Mouse (Mus musculus) heart, adult 2 months (tissue): ENCODE results near the gene Rhobtb1. TPM values are rescaled to one million over a fixed set of nuclear protein-coding genes. Genes with fewer than 3 reads are reported as not detected.

Experiments
- DNase-seq, 2 experiments: peaks; one replicate each; pipeline ENCODE4 v3.0.0; 2021
- H3K27ac ChIP-seq: fragments of 200-600 bp; 2 replicates; pipeline ENCODE4 v1.8.1; 2022
- H3K27me3 ChIP-seq: fragments of 200-500 bp; 2 replicates; pipeline ENCODE4 v1.6.1; 2012; ENCODE audit warnings: mild to moderate bottlenecking, low read length, inconsistent platforms, mixed read lengths; ENCODE audit not compliant: control insufficient read depth, insufficient read depth
- H3K36me3 ChIP-seq: fragments of 200-500 bp; 2 replicates; pipeline ENCODE4 v1.6.1; 2012; ENCODE audit warnings: low read length, inconsistent platforms; ENCODE audit not compliant: control insufficient read depth, insufficient read depth
- H3K4me1 ChIP-seq: fragments of 200-500 bp; 2 replicates; pipeline ENCODE4 v1.6.1; 2011; ENCODE audit warnings: low read length; ENCODE audit not compliant: control insufficient read depth, insufficient read depth
- H3K4me3 ChIP-seq: fragments of 200-600 bp; 2 replicates; pipeline ENCODE4 v1.8.1; 2022
- H3K79me2 ChIP-seq: fragments of 200-500 bp; replicated peaks from 2 replicates; pipeline ENCODE4 v1.6.1; 2012; ENCODE audit warnings: mild to moderate bottlenecking, inconsistent platforms, low read length, moderate library complexity, mixed read lengths; ENCODE audit not compliant: control insufficient read depth, insufficient read depth
- H3K9ac ChIP-seq: fragments of 200-500 bp; 2 replicates; pipeline ENCODE4 v1.6.1; 2012; ENCODE audit warnings: low read depth, mild to moderate bottlenecking, control low read depth, inconsistent platforms, low read length, mixed read lengths
- CTCF ChIP-seq: fragments of 200-600 bp; IDR thresholded peaks from 2 replicates; pipeline ENCODE4 v1.8.1; 2022; ENCODE audit warnings: antibody characterized with exemption, mild to moderate bottlenecking, moderate library complexity
- EP300 ChIP-seq: fragments of 200-500 bp; IDR thresholded peaks from 2 replicates; pipeline ENCODE4 v1.6.1; 2011; ENCODE audit warnings: low read depth, low read length, control low read depth; ENCODE audit not compliant: insufficient read depth
- POLR2A ChIP-seq: fragments of 200-500 bp; IDR thresholded peaks from 2 replicates; pipeline ENCODE4 v1.6.1; 2011; ENCODE audit warnings: mild to moderate bottlenecking, low read depth, low read length, control low read depth; ENCODE audit not compliant: insufficient read depth
- WGBS: fragments of 180-500 bp; shearing (Covaris S2); methylation state at CpG from one replicate; pipeline ENCODE4 v1.1.7; 2018; 5-methylcytosine and 5-hydroxymethylcytosine counted together
- intact Hi-C: fragments of 180-260 bp; cut with DNase I; formaldehyde crosslinking; loops from one replicate; pipeline ENCODE4 v1.15.1; 2025
- polyA plus RNA-seq: library from polyadenylated mRNA; depleted of rRNA; stranded (reverse); fragments of >200 nt; gene quantifications from 2 replicates; pipeline ENCODE4 v1.2.3, GENCODE M21; 2012
- total RNA-seq, 2 experiments: library from RNA; stranded (reverse); gene quantifications; 2 replicates each; pipeline ENCODE4 v1.2.3; 2021

The Rhobtb1 gene
- total and polyA plus RNA-seq, 3 experiments = 65.5 to 160 (median 123) TPM

- WGBS = 81% methylated on average over 4 of the region's 4 CpGs
- Histone ChIP-seq H3K27ac (peak overlapping the region; percentile 88), H3K79me2 (peaks cover 5% of the 10 kb centered on the region), H3K9ac (no peak overlapping the region), H3K4me1 (peaks cover 20% of the 10 kb centered on the region), H3K4me3 (no peak overlapping the region), H3K27me3 (no peaks in the 10 kb centered on the region), H3K36me3 (peaks cover 28% of the 10 kb centered on the region)
- TF ChIP-seq POLR2A = no peak
- TF ChIP-seq CTCF = no peak
- no peak for TF ChIP-seq EP300
- intact Hi-C loops = no loop called here
- DNase-seq = no peak
These were observed 93.9 kb downstream of the Rhobtb1 start for GRCm38 (mm10) chr10:69245151-69245550.

GRCm38 (mm10) chr10:69245906-69246668 lies 94.9 kb downstream of the Rhobtb1 start:
- no peak for DNase-seq
- H3K4me3 ChIP-seq = no peak overlapping the region
- intact Hi-C loops = loop anchor here (2.0 kb wide), 1 partner anchor 33 kb away; the partner anchor contains the start of gene A930033H14Rik
- no peak overlapping the region for H3K9ac ChIP-seq
- H3K36me3 ChIP-seq = peaks cover 24% of the 10 kb centered on the region
- H3K27ac ChIP-seq = peak overlapping the region; percentile 88
- 59% methylated on average over 10 of the region's 10 CpGs for WGBS
- H3K27me3 ChIP-seq = no peaks in the 10 kb centered on the region
- H3K79me2 ChIP-seq = peaks cover 5% of the 10 kb centered on the region
- TF ChIP-seq EP300 (no peak), CTCF (no peak)
- peaks cover 18% of the 10 kb centered on the region for H3K4me1 ChIP-seq

GRCm38 (mm10) chr10:69246762-69247161 lies 95.5 kb downstream of the Rhobtb1 start:
- Histone ChIP-seq H3K4me1 (peaks cover 20% of the 10 kb centered on the region), H3K4me3 (peak overlapping the region; percentile 11; the same call in 1 of the 2 replicates), H3K36me3 (peaks cover 21% of the 10 kb centered on the region), H3K27ac (peak overlapping the region; percentile 88), H3K9ac (peak overlapping the region; percentile 42; the same call in 1 of the 2 replicates), H3K27me3 (no peaks in the 10 kb centered on the region), H3K79me2 (peaks cover 6% of the 10 kb centered on the region)
- peak; percentile 47 to 54 for DNase-seq
- WGBS = 39% methylated on average over 3 of the region's 3 CpGs
- no peak for TF ChIP-seq EP300
- no peak for TF ChIP-seq POLR2A
- TF ChIP-seq CTCF = no peak
- intact Hi-C loops = loop anchor here (2.0 kb wide), 1 partner anchor 34 kb away; the partner anchor contains the start of gene A930033H14Rik

- H3K4me3 ChIP-seq = peak overlapping the region; percentile 11; the same call in 1 of the 2 replicates
- intact Hi-C loops = loop anchor here (2.0 kb wide), 1 partner anchor 35 kb away; the partner anchor contains the start of gene A930033H14Rik
These were observed 96.2 kb downstream of the Rhobtb1 start for GRCm38 (mm10) chr10:69247311-69248033.

GRCm38 (mm10) chr10:69248261-69249160 lies 97.3 kb downstream of the Rhobtb1 start:
- H3K27ac ChIP-seq = peak overlapping the region; percentile 47
- no peak overlapping the region for H3K4me3 ChIP-seq
- no peaks in the 10 kb centered on the region for H3K27me3 ChIP-seq
- no peak for DNase-seq
- H3K79me2 ChIP-seq = peaks cover 6% of the 10 kb centered on the region
- 85% methylated on average over 29 of the region's 29 CpGs for WGBS
- peaks cover 26% of the 10 kb centered on the region for H3K4me1 ChIP-seq
- intact Hi-C loops = no loop called here
- H3K36me3 ChIP-seq = peaks cover 33% of the 10 kb centered on the region
- TF ChIP-seq POLR2A = no peak
- TF ChIP-seq CTCF = no peak
- no peak for TF ChIP-seq EP300
- no peak overlapping the region for H3K9ac ChIP-seq

More at GRCm38 (mm10) chr10:69247311-69248033, 96.2 kb downstream of the Rhobtb1 start:
- peaks cover 6% of the 10 kb centered on the region for H3K79me2 ChIP-seq
- H3K27me3 ChIP-seq = no peaks in the 10 kb centered on the region
- H3K4me1 ChIP-seq = peaks cover 22% of the 10 kb centered on the region
- H3K27ac ChIP-seq = peak overlapping the region; percentile 88
- H3K36me3 ChIP-seq = peaks cover 24% of the 10 kb centered on the region
- TF ChIP-seq POLR2A = no peak
- TF ChIP-seq EP300 = no peak
- TF ChIP-seq CTCF = no peak
- 80% methylated on average over 7 of the region's 7 CpGs for WGBS
- H3K9ac ChIP-seq = no peak overlapping the region
- no peak for DNase-seq
